Mouse (Mus musculus) embryo, embryonic 10 days (tissue): ENCODE data around the gene Urah.

Source experiments
- DNase-seq: peaks from one replicate; pipeline ENCODE4 v3.0.0-alpha.2; 2015; ENCODE audit warnings: low spot score

Urah gene

GRCm38 (mm10) chr7:140877364-140877763, 42.5 kb downstream of the Urah start:
- no peak for DNase-seq

DNA sequence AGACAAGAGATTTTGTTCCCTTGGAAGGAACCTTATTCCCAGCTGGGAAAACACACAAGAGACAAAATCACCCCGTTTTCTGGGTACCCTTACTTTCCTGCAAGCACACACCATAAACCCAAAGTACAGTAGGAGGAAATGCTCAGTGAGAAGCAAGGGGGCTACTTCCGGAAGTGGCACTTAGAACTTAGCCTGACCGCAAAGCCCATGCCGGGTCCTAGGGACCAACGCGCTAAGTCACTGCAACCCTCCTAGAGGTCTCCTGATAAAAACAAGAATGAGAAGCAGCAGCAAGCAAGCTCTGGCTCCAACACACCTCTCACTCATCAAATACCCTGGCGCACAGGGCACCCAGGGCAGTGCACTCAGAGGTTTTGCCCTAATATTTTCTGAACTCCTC, 44.5 kb downstream of the Urah start:
- no peak for DNase-seq

- DNase-seq = no peak
Measured at GRCm38 (mm10) chr7:140880419-140880818, 45.6 kb downstream of the Urah start.

DNA sequence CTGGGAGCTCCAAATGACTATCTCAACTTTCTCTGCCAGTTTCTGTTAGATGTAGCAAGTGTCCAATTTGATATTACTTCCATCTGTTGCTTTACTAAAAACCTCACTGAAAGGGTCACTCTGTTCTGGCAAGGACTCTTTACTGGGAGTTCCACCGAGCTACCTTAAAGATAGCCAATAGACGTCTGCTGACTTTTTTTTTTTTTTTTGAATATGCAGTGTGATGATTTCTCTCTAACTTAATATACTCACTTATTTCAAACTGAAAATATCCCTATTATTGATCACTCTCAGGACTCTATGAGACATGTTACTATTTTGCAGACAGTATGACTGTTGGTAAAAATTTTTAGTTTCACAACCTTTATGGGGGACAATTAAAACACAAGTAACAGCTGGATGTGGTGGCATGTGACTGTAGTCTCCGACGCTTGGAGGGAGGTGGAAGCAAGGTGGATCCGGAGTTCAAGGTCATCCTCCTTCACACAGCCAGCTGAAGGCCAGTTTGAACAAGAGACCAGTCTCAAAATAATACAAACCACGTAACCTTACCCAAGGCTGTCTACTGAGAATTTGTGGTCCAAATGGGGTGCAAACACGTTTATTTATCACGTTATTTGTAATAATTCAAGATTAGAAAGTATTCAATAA, 46.2 kb downstream of the Urah start:
- peak; percentile 7 for DNase-seq

DNA sequence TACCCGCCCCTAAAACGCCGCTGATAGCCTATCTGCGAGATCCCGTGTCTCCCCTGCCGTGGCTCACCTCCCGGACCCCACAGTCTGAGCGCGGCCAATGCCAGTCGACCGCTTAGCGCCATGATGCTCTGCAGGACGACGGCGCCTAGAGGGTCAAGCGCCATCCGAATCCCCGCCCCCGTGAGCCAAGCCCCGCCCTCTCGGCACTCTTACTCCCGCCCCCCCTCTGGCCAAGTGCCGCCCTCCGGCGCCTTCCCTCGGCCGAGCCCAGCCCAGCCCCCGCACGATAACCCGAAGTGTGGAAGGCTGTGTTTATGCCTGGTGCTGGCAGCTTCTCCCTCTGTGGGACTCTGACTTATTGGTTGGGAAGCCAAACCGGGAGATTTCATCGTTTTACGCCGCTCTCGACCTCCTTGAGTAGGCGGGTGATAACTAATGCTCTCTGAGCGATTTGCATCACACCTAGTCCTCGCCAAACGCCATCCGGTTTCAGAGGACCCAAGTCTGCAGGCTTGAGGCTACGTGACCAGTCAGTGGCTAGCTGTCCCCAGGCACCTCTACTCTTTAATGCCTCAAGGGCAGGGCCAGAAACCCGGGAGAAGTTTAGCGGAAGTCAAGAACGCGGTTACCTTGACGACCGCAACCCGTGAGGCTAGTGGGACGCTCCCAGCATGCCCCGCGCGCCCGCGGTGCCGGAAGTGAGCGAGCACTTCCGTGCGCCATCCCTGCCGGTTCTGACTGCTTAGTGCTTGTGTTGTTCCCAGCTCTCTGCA, 47.1 kb downstream of the Urah start, which contains the start of the genes Psmd13 and Sirt3:
TSS of gene Psmd13 (plus strand) at position 273 of the 773 bp plus-strand sequence.
TSS of gene Sirt3 (minus strand) at position 614 of the 773 bp plus-strand sequence.
- peak; percentile 97 for DNase-seq

GRCm38 (mm10) chr7:140882469-140882803, 47.6 kb downstream of the Urah start:
- DNase-seq = peak; percentile 8
